Mouse (Mus musculus): Measurements from ENCODE around the gene Tiam1.

The Tiam1 gene

DNA sequence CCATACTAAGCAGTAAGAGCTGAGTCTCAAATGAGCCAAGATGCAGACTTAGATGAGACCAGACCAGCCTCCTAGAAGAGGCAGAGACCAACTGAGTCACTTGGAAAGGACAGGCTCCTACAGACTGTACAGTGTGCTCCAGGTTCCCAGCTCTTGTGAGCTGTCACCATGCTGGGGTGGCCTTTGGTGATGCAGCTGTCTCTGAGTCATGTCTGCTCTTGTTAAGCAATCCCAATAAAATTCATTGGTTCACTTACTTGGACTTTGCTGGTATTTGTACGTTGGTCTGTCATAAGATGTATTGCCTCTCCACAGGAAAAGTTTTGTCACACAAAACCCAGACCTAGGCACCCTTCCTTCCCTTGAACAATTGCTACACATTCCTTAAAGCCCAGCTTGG lies 1.7 kb upstream of the Tiam1 start:
- peak; percentile 61 for DNase-seq (ENCODE audit: extremely low read depth, insufficient read length, low spot score)

DNA sequence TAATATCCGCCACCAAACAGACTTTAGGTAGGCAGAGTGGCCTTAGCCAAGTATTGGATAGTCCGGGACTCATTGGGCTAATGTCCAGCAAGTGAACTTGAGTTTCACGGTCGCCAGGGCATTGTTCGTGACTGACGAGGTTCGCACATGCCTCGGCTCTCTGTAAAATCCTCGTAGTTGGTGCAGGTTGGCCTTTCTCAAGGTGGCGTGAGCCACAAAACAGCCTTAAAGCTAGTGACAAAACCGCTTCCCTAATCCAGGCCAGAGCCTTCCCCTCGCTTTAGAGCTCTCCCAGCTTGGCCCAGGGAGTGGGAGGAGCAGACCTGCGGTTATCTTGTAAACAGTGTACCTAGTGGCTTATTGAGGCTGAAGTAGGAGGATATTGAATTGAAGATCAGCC lies 972 bp upstream of the Tiam1 start:
- no peak for DNase-seq (ENCODE audit: extremely low read depth, insufficient read length, low spot score)

DNA sequence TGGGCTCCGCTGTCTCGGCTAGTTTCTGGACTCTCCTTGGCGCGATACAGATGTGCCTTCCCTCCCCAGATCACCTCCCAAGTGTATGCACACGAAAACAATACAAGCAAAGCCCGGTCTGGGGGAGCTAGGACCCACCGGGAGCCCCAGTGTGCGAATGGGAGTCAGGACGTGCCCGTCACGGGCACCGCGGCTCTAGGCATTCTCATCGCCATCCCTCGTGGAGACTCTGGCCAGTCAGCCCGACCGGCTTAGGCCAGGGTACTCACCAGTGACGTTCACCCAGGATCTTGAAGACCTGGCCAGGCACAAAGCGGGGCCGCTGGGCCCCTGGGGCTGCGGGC lies 181 bp downstream of the Tiam1 start:
- no peak for DNase-seq (ENCODE audit: extremely low read depth, insufficient read length, low spot score)

DNA sequence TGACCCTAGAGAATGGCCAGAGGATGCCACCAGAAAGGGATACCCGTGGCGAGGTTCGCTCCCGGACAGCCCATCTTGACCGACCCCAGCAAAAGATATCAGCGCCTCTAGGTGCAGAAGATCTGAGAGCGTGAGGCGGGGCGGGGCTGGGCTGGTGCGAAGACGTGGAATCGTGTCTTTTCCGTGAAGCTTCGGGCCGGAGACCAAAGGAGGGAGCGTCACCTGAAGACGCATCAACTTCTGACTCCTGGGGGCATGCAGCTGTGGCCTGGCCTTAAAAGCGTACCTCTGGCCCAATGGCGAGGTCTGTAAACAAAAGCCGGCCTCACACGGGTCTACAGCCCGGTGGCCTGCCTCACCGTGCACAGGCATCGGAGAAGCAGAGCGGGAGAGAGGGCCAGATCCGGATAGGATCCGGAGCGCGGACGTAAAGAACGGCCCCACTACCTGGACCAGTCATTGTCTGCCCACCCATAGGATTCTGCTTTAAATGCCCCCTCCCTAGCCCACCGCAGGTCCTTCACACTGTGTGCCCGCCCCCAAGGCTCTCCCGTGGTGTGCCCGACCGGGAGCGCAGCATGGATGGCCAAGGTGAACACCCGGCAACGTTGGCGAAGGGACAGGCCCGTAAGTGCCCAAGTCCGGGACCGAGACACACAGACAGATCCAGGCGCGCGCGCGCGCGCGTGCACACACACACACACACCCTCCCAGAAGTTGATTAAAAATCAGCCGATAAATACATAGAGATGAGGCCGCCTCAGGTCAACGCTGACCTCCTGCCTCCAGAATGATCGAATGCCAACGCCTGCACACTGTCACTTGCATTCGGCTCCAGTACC lies 774 bp downstream of the Tiam1 start:
- DNase-seq (ENCODE audit: extremely low read depth, insufficient read length, low spot score): no peak

DNA sequence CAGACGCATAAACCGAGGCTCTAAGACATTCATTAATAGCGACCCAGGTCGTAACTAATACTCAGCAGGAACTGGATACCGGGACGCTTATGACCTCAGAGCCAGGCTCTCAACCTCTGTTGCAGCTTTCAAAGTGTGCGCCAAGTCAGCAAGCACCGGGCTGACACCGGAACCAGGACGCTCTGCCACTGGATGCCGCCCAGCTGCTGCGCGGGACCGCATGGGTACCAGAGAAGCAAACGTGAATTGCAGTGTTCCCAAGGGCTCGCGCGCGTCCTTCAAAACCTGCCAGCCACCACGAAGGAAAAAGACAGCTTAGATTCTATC lies 1.4 kb downstream of the Tiam1 start:
- DNase-seq (ENCODE audit: extremely low read depth, insufficient read length, low spot score): no peak

DNA sequence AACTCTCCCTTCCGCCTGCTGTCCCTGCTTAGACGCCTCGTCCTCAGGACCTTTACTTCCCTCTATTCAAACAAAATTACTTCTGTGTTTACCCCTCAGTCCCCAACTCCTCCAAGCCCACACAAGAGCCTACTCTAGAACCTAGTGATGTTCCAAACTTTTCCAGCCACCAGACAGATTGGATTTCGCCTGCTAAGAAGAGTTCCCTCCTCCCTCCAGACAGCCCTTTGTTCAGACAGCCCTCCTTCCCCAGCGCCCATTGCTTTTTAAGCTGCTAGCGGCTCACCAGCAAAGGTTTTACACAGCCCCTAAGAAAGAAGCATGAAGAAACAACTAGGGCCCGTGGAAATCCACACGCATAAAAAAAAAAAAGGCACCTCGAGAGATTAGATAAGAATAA lies 2.0 kb downstream of the Tiam1 start:
- no peak for DNase-seq (ENCODE audit: extremely low read depth, insufficient read length, low spot score)

DNA sequence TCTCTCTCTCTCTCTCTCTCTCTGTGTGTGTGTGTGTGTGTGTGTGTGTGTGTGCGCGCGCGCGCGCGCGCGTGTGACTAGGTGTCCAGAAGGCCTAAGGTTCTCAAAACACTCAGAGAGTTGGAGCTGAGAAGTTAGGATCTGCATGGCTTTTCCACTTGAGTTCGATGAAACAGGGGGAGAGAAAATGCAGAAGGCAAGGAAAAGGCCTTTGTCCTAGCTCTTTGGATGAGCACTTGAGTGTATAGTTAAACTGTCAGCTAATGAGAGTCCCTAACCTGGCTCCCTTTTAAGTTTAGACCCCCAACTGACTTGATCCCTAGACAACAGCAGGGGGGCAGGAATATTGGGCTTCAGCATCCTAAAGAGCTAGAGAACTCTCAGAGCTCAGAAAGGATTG lies 3.0 kb downstream of the Tiam1 start:
- DNase-seq (ENCODE audit: extremely low read depth, insufficient read length, low spot score): no peak

DNA sequence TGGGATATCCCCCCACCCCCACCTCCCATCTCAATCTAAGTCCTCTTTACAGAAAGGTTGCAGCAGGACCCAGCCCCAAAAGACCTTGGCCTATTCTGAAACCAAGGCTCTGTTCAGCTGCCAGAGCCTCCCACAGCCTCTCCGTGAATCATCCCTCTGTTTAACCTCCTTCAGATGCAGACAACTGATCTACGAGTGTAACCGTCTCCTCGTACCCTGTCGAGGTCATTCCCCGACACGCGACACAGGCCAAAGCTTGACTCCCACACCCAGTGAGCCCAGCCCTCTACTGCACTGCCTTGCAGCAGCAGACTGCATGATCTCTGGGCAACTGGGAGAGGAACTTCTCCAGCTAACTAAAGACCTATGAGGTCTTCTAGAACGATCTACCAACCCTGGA lies 3.9 kb downstream of the Tiam1 start:
- no peak for DNase-seq (ENCODE audit: extremely low read depth, insufficient read length, low spot score)

DNA sequence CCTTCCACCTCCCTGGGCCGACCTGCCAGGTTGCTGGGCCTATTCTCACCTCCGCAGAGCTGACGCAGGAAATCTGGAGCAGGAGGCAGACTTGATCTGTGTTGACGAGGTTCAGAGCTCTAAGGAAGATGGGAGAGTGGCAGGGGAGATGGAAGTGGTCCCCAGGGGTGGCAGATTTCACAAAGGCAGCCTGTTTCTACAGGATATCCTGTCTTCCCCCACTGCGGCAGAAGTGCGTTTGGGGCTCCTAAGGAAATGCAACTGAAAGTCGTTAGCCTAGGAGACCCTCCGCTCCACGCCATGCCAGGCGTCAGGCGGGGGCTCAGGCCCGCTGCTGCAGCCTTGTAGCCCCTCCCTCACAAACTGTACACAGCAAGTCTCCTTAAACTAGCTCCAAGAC lies 5.4 kb downstream of the Tiam1 start:
- DNase-seq (ENCODE audit: extremely low read depth, insufficient read length, low spot score): no peak

DNA sequence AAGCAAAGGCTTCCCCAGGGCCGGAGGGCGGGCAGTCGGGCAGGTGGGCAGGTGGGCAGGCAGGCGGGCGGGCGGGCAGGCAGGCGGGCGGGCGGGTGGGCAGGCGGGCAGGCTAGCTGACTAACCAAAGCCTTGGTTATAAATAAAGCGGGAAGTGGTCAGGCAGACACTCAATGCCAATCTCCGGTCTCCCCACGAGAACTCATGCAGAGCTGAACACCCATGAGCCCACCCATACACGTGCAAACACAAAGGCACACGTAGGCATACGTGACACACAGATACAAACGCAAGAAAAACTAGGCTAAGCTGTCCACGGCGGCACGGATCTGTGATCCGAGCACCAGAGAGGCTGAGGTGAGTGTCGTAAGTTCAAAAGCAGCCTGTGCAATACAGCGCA lies 6.4 kb downstream of the Tiam1 start:
- DNase-seq (ENCODE audit: extremely low read depth, insufficient read length, low spot score): no peak

DNA sequence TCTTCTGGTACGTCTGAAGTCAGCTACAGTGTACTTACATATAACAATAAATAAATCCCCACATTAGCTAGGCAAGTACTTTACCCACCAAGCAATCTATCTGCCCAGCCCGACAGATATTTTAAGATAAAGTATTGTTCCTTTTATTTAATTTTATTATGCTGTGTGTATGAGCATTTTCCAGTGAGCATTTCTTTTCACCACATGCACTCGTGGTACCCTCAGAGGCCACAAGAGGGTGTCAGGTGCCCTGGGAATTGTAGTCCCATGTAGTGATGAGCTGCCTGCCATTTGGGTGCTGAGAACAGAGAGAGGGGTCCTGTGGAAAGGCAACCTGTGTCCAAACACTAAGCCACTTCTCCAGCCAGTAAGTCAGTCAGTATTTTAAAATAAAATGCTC lies 8.0 kb downstream of the Tiam1 start:
- no peak for DNase-seq (ENCODE audit: extremely low read depth, insufficient read length, low spot score)

DNA sequence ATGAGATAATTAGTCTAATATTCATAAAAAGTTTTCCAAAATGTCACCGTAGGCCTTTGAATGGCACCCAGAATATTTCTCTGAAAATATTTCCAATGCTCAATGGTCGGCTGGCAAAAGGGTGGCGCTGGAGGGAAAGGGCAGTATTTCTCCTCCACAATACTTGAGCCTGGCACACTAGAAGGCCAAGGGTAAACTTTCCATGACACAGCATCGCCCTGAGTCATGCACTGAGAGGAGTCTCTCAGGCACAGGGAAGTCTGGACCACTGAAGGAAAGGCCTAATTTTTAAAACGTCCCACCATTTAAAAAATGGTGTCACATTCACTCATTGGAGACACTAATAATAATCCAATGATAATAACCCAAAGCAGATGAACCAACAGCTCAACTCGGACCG lies 9.2 kb downstream of the Tiam1 start:
- no peak for DNase-seq (ENCODE audit: extremely low read depth, insufficient read length, low spot score)

DNA sequence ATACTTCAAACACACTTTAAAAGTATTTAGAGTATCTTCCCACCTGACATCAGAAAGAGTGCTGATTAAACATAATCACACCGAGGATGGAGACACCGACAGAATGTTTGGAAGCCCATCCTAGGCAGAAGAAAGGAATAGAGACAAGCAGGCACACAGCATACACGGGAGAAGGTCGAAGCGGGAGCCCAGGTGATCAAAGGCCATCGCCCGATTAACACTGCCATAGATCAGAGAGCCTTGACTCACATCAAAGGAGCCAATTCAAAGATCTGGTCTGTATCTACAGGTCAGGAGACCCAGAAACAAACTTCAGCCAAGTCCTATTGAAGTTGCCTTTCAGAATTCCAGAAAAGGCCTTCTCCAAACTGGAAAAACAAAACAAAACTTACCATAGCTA lies 10.8 kb downstream of the Tiam1 start:
- DNase-seq (ENCODE audit: extremely low read depth, insufficient read length, low spot score): no peak

DNA sequence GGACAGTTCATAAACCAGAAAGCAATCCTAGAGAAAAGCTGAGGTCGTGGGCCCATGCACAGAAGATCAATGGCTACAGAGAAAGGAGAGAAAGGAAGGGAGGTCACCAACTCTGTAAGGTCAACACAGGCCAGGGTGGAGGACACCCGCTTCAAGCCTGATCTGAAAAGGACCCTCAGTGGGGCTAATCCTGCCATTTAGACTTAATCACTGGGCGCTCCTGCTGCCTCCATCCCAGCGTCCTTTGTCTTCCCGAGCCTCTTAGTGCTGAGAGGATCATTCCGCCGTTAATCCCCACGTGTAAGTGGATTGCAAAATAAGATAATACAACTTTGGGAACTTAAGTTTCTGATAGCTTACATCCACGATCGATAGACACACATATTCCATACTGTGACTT lies 11.2 kb downstream of the Tiam1 start:
- no peak for DNase-seq (ENCODE audit: extremely low read depth, insufficient read length, low spot score)

DNA sequence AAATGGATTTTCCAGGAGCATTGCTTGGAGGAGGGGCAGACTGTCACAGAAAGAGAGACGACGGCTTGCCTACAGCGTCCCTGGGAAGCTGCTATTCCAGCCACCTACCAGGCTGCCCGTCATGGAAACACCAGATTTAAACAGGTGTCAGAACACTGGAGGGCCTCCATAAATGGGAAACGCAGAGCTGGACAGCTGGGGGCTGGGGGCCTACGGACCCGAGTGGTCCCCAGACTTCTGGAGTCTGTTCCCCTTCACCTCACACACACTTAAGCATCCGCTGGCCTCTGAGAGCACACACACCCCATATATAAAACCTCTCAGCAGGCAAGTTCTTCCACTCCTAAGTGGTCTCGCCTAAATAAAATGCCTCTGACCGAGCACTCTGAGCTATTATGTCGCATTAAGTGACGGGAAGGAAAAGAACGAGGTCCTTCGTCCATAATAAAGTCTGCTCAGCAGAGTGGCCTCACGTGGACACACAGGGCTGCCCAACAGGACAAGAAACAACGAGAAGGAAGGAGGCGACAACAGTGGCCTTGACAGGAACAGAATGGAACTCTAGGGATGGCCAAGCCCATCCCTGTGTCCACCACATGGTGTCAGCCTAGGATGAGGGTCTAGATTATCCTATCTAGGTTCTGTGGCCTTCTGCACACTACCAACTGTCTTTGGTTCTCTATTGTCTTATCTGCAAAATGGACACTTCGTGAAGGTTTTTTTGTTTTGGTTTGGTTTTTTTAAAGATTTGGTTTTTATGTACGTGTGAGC lies 14.6 kb downstream of the Tiam1 start:
- DNase-seq (ENCODE audit: extremely low read depth, insufficient read length, low spot score): no peak

DNA sequence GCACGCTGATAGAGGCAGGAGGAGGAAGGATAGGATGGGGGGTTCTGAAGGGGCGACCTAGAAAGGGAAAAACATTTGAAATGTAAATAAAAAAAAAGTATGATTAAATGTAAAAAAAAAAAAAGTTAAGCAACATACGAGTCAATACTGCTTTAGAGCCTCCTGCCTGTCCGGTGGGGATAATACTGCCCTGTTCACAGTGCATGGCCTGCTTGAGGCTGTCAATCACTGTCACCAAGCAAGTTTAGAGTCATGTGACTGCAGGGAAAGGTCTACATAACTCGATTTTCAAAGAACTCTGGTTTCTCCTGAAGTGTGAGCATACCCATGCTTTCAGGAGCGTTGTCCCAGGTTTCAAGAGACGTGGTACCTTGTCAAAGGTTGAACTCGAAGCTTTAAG lies 15.2 kb downstream of the Tiam1 start:
- DNase-seq (ENCODE audit: extremely low read depth, insufficient read length, low spot score): no peak

DNA sequence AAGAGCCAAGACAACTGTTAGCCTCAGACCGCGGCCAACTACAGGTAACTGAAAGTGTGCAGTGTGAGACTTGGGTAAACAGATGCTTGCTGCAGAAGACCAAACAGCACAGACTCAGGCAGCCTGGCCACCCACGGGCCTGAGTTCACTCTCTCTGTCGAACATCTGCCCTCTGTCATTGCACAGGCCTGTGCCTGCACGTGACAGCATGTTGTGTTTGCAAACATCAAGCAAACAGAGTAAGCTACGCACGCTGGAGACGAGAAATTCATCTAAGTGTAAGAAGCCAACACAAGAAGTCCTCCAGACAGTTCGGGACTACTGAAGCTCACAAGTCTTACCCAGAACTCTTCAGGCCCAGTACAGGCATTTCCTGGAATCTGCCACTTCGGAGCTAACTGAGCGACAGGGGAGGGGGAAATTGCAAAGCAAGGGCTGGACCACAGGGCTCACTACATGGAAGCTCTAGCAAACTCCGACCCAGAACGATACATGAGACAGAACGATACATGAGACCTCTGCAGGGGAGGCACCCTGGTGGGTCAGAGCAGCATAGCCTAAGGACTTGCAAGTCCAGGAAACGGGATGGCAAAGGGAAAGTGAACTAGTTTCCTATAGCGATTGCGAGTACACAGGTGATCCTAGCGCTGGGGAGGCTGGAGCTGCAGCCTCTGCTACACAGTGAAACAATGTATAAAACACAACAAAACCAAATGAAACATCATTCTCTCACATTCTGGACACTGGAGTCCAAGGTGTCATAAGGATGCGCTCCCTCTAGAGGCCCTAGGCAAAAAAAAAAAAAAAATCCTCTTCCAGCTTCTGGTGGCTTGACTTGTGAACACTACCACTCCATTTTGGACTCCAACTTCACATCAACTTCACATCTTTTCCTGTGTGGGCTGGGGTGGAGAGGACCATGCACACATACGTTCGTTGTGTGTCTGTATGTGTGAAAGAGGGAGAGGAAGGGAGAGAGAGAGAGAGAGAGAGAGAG lies 18.0 kb downstream of the Tiam1 start:
- no peak for DNase-seq (ENCODE audit: extremely low read depth, insufficient read length, low spot score)

DNA sequence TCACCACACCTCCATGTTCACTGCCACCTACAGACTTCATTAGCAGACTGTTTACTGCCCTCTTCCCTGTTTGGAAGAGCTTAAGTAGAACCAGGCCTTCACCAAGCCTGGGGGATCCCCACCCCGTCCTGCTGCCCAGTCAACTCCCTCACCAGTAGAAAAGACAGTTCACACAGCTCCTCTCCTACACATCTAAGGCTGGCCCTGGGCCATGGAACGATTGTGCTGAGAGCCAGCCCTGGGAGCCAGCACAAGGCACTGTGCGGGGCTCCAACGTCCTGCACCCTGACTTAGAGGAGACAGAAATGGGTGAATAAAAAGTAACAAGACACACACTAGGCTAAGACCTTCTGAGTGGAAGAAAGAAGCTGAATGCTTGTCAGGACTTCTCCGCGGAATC lies 20.5 kb downstream of the Tiam1 start:
- no peak for DNase-seq (ENCODE audit: extremely low read depth, insufficient read length, low spot score)

DNA sequence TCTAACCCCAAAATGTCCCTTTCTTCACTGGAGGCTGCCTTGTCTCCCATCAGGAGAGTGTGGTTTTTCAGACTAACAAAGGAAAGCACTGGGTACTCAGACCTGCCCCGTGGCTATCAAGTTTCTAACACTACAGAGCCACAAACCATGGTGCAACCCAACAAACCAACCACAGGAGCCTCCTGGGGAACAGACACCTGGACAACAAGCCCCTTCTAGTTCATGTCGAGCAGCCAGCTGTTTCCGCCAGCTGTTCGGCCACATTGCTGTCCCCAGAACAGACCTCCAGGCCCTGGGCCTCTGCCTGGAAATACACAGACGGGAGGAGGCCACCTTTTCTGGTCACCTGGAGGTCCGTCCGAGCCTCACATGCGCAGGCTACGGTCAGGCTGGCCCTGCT lies 21.1 kb downstream of the Tiam1 start:
- no peak for DNase-seq (ENCODE audit: extremely low read depth, insufficient read length, low spot score)

DNA sequence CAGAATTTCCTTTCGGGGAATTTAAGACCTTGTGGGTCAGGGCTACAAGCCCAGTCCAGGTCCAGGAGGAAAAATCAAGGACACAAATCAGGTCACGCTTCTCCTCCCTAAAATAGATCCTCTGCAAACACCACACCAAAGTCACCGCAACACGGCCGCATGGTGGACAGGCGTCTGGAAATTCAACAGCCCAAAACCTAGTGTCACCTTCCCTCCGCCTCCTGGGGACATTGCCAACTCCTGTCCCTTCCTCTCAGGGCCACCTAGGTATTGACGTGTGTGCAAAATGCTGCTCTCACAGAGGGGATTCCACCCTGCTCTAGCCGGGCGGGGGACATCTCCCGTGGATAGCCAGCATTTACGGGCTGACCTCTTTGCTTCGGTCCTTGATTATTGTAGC lies 21.8 kb downstream of the Tiam1 start:
- DNase-seq (ENCODE audit: extremely low read depth, insufficient read length, low spot score): no peak

DNA sequence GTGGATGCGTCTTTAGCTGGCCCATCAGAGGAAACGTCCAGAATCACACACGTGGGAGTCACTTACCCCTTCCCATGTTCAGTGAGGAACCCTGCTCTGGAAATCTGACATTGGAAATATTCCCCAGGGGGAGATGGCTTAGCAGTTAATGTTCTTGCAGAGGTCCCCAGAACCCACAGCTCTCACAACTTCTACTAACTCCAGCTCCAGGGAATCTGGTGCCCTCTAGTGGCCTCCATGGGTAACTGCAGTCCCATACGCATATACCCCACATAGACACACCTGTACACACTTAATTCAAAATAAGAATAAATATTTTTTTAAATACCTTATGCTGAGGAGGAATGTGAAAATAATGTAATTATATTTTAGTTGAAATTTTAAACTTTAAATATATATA lies 23.6 kb downstream of the Tiam1 start:
- DNase-seq (ENCODE audit: extremely low read depth, insufficient read length, low spot score): no peak
